Mouse (Mus musculus): ENCODE data around the gene Thumpd3. TPM values are rescaled to one million over a fixed set of nuclear protein-coding genes. Genes with fewer than 3 reads are reported as not detected.

Thumpd3 gene
- total and polyA plus RNA-seq, 2 experiments from 2014 or later, result 48.7 to 64.7 TPM

- H3K9me3 ChIP-seq (ENCODE audit: low read length), result no peaks in the 10 kb centered on the region
- DNase-seq (no peak), ATAC-seq (no peak)
- no peaks in the 10 kb centered on the region for H3K36me3 ChIP-seq (ENCODE audit: insufficient read depth)
- 15% methylated on average over 2 of the region's 2 CpGs for WGBS
- H3K4me3 ChIP-seq (ENCODE audit: low read depth, low read length), result no peak overlapping the region
- H3K27ac ChIP-seq (ENCODE audit: low read depth, low read length), result no peak overlapping the region
- H3K9ac ChIP-seq, result no peak overlapping the region
- no peak overlapping the region for H3K4me2 ChIP-seq (ENCODE audit: low read depth)
- no peak for TF ChIP-seq CTCF (IDR thresholded peaks at IDR 0.05; ENCODE audit: low read depth)
- no peaks in the 10 kb centered on the region for H3K4me1 ChIP-seq (ENCODE audit: insufficient read depth)
- H3K27me3 ChIP-seq (ENCODE audit: insufficient read depth, low read length), result no peaks in the 10 kb centered on the region
These were observed 18.6 kb upstream of the Thumpd3 start for GRCm38 (mm10) chr6:113027446-113027845.

GRCm38 (mm10) chr6:113029006-113029405 is 17.0 kb upstream of the Thumpd3 start:
- TF ChIP-seq CTCF (IDR thresholded peaks at IDR 0.05; ENCODE audit: low read depth), result no peak
- H3K4me2 ChIP-seq (ENCODE audit: low read depth), result no peak overlapping the region
- no peak for DNase-seq
- H3K9me3 ChIP-seq (ENCODE audit: low read length), result no peaks in the 10 kb centered on the region
- no peaks in the 10 kb centered on the region for H3K27me3 ChIP-seq (ENCODE audit: insufficient read depth, low read length)
- H3K4me1 ChIP-seq (ENCODE audit: insufficient read depth), result no peaks in the 10 kb centered on the region
- WGBS, result 81% methylated on average over 3 of the region's 3 CpGs
- H3K36me3 ChIP-seq (ENCODE audit: insufficient read depth), result no peaks in the 10 kb centered on the region
- H3K27ac ChIP-seq (ENCODE audit: low read depth, low read length), result no peak overlapping the region
- no peak overlapping the region for H3K9ac ChIP-seq
- ATAC-seq, result no peak
- no peak overlapping the region for H3K4me3 ChIP-seq (ENCODE audit: low read depth, low read length)

- Histone ChIP-seq H3K36me3 (ENCODE audit: insufficient read depth) (no peaks in the 10 kb centered on the region), H3K4me2 (ENCODE audit: low read depth) (no peak overlapping the region), H3K9ac (no peak overlapping the region), H3K27me3 (ENCODE audit: insufficient read depth, low read length) (no peaks in the 10 kb centered on the region), H3K4me3 (ENCODE audit: low read depth, low read length) (no peak overlapping the region), H3K4me1 (ENCODE audit: insufficient read depth) (no peaks in the 10 kb centered on the region), H3K27ac (ENCODE audit: low read depth, low read length) (no peak overlapping the region), H3K9me3 (ENCODE audit: low read length) (no peaks in the 10 kb centered on the region)
- 84% methylated on average over 3 of the region's 3 CpGs for WGBS
- DNase-seq, result no peak
- TF ChIP-seq CTCF (IDR thresholded peaks at IDR 0.05; ENCODE audit: low read depth), result no peak
- no peak for ATAC-seq
These were observed 15.5 kb upstream of the Thumpd3 start for GRCm38 (mm10) chr6:113030553-113030952.

GRCm38 (mm10) chr6:113030970-113031660 is 14.9 kb upstream of the Thumpd3 start:
- Histone ChIP-seq H3K27ac (ENCODE audit: low read depth, low read length) (no peak overlapping the region), H3K36me3 (ENCODE audit: insufficient read depth) (no peaks in the 10 kb centered on the region), H3K4me1 (ENCODE audit: insufficient read depth) (no peaks in the 10 kb centered on the region), H3K9me3 (ENCODE audit: low read length) (no peaks in the 10 kb centered on the region), H3K27me3 (ENCODE audit: insufficient read depth, low read length) (no peaks in the 10 kb centered on the region), H3K4me2 (ENCODE audit: low read depth) (no peak overlapping the region), H3K4me3 (ENCODE audit: low read depth, low read length) (no peak overlapping the region), H3K9ac (no peak overlapping the region)
- WGBS, result 82% methylated on average over 10 of the region's 10 CpGs
- ATAC-seq, result no peak
- TF ChIP-seq CTCF (IDR thresholded peaks at IDR 0.05; ENCODE audit: low read depth), result no peak
- DNase-seq, result no peak

- no peak for TF ChIP-seq CTCF (IDR thresholded peaks at IDR 0.05; ENCODE audit: low read depth)
- H3K4me2 ChIP-seq (ENCODE audit: low read depth), result no peak overlapping the region
- H3K9ac ChIP-seq, result no peak overlapping the region
These were observed 13.9 kb upstream of the Thumpd3 start for GRCm38 (mm10) chr6:113032121-113032520.

GRCm38 (mm10) chr6:113033185-113033584 is 12.8 kb upstream of the Thumpd3 start:
- WGBS, result 76% methylated on average over 2 of the region's 2 CpGs
- H3K27ac ChIP-seq (ENCODE audit: low read depth, low read length), result no peak overlapping the region
- no peak for DNase-seq
- H3K27me3 ChIP-seq (ENCODE audit: insufficient read depth, low read length), result no peaks in the 10 kb centered on the region
- no peak overlapping the region for H3K4me3 ChIP-seq (ENCODE audit: low read depth, low read length)
- no peaks in the 10 kb centered on the region for H3K36me3 ChIP-seq (ENCODE audit: insufficient read depth)
- H3K9me3 ChIP-seq (ENCODE audit: low read length), result no peaks in the 10 kb centered on the region
- no peaks in the 10 kb centered on the region for H3K4me1 ChIP-seq (ENCODE audit: insufficient read depth)
- no peak overlapping the region for H3K9ac ChIP-seq
- ATAC-seq, result no peak
- no peak overlapping the region for H3K4me2 ChIP-seq (ENCODE audit: low read depth)
- no peak for TF ChIP-seq CTCF (IDR thresholded peaks at IDR 0.05; ENCODE audit: low read depth)

More at GRCm38 (mm10) chr6:113032121-113032520, 13.9 kb upstream of the Thumpd3 start:
- DNase-seq, result no peak
- no peaks in the 10 kb centered on the region for H3K36me3 ChIP-seq (ENCODE audit: insufficient read depth)
- no peaks in the 10 kb centered on the region for H3K4me1 ChIP-seq (ENCODE audit: insufficient read depth)
- no peak for ATAC-seq
- H3K9me3 ChIP-seq (ENCODE audit: low read length), result no peaks in the 10 kb centered on the region
- 68% methylated on average over 3 of the region's 3 CpGs for WGBS
- no peak overlapping the region for H3K27ac ChIP-seq (ENCODE audit: low read depth, low read length)
- H3K4me3 ChIP-seq (ENCODE audit: low read depth, low read length), result no peak overlapping the region
- no peaks in the 10 kb centered on the region for H3K27me3 ChIP-seq (ENCODE audit: insufficient read depth, low read length)

- no peak for TF ChIP-seq CTCF (IDR thresholded peaks at IDR 0.05; ENCODE audit: low read depth)
- no peak overlapping the region for H3K4me3 ChIP-seq (ENCODE audit: low read depth, low read length)
- H3K36me3 ChIP-seq (ENCODE audit: insufficient read depth), result no peaks in the 10 kb centered on the region
- ATAC-seq, result no peak
- H3K27ac ChIP-seq (ENCODE audit: low read depth, low read length), result no peak overlapping the region
- H3K27me3 ChIP-seq (ENCODE audit: insufficient read depth, low read length), result no peaks in the 10 kb centered on the region
- no peaks in the 10 kb centered on the region for H3K9me3 ChIP-seq (ENCODE audit: low read length)
- H3K9ac ChIP-seq, result no peak overlapping the region
- no peak overlapping the region for H3K4me2 ChIP-seq (ENCODE audit: low read depth)
- 79% methylated on average over 6 of the region's 6 CpGs for WGBS
- H3K4me1 ChIP-seq (ENCODE audit: insufficient read depth), result peaks cover 5% of the 10 kb centered on the region; the same call in 1 of the 2 replicates
- DNase-seq, result no peak
These were observed 11.6 kb upstream of the Thumpd3 start for GRCm38 (mm10) chr6:113034466-113034865.

All from forebrain, postnatal 0 days (tissue).